Mouse (Mus musculus) intestine, embryonic 15.5 days (tissue): ENCODE data around the gene Ciapin1. TPM values are rescaled to one million over a fixed set of nuclear protein-coding genes. Genes with fewer than 3 reads are reported as not detected.
A peak's percentile ranks its signal among the peaks of the same experiment; 100 is the strongest.

Source experiments
- ATAC-seq: fragments of 200-750 bp; cut with Nextera tagmentation; 2 replicates; pipeline ENCODE4 v1.8.0; 2017; ENCODE audit warnings: moderate TSS enrichment, moderate library complexity
- H3K27ac ChIP-seq: fragments of 300-500 bp; sonication (generic); 2 replicates; pipeline ENCODE4 v1.5.1; 2015; ENCODE audit warnings: mild to moderate bottlenecking, inconsistent platforms
- H3K27me3 ChIP-seq: fragments of 300-500 bp; sonication (generic); replicated peaks from 2 replicates; pipeline ENCODE4 v1.6.1; 2015; ENCODE audit warnings: inconsistent platforms
- H3K36me3 ChIP-seq: fragments of 300-500 bp; sonication (generic); 2 replicates; pipeline ENCODE4 v1.6.1; 2015; ENCODE audit warnings: inconsistent platforms
- H3K4me1 ChIP-seq: fragments of 300-500 bp; sonication (generic); replicated peaks from 2 replicates; pipeline ENCODE4 v1.6.1; 2015; ENCODE audit warnings: inconsistent platforms
- H3K4me2 ChIP-seq: fragments of 300-500 bp; sonication (generic); replicated peaks from 2 replicates; pipeline ENCODE4 v1.6.1; 2015; ENCODE audit warnings: mild to moderate bottlenecking, inconsistent platforms
- H3K4me3 ChIP-seq: fragments of 300-500 bp; sonication (generic); replicated peaks from 2 replicates; pipeline ENCODE4 v1.5.1; 2015; ENCODE audit warnings: inconsistent platforms
- H3K9ac ChIP-seq: fragments of 300-500 bp; sonication (generic); 2 replicates; pipeline ENCODE4 v1.6.1; 2015; ENCODE audit warnings: inconsistent platforms
- H3K9me3 ChIP-seq: fragments of 300-500 bp; sonication (generic); 2 replicates; pipeline ENCODE4 v1.6.1; 2016; ENCODE audit warnings: inconsistent platforms
- WGBS: fragments of 180-500 bp; shearing (Covaris S2); methylation state at CpG from one replicate; pipeline ENCODE4 v1.1.7; 2015; 5-methylcytosine and 5-hydroxymethylcytosine counted together
- polyA plus RNA-seq: library from polyadenylated mRNA; unstranded; fragments of >200 nt; fragmentation: Nextera tagmentation; extraction: Ambion mirVana; gene quantifications from 2 replicates; pipeline ENCODE4 v1.2.1, GENCODE M21; 2015

The Ciapin1 gene
- polyA plus RNA-seq, 1 experiment from 2014 or later: 94.6 TPM

GRCm38 (mm10) chr8:94817933-94818332 is 20.2 kb downstream of the Ciapin1 start:
- no peak overlapping the region for H3K27ac ChIP-seq
- no peaks in the 10 kb centered on the region for H3K4me1 ChIP-seq
- ATAC-seq: no peak
- 85% methylated on average over 11 of the region's 11 CpGs for WGBS
- H3K36me3 ChIP-seq: peaks cover 5% of the 10 kb centered on the region
- no peak overlapping the region for H3K9ac ChIP-seq
- H3K9me3 ChIP-seq: no peaks in the 10 kb centered on the region
- H3K4me2 ChIP-seq: no peak overlapping the region
- no peak overlapping the region for H3K4me3 ChIP-seq
- no peaks in the 10 kb centered on the region for H3K27me3 ChIP-seq

GRCm38 (mm10) chr8:94814556-94814955 is 23.6 kb downstream of the Ciapin1 start:
- no peak overlapping the region for H3K4me2 ChIP-seq
- H3K4me3 ChIP-seq: no peak overlapping the region
- H3K36me3 ChIP-seq: no peaks in the 10 kb centered on the region
- H3K9ac ChIP-seq: no peak overlapping the region
- H3K9me3 ChIP-seq: no peaks in the 10 kb centered on the region
- WGBS: 0% methylated on average over 1 of the region's 1 CpGs
- ATAC-seq: no peak
- no peaks in the 10 kb centered on the region for H3K27me3 ChIP-seq
- H3K4me1 ChIP-seq: no peaks in the 10 kb centered on the region
- no peak overlapping the region for H3K27ac ChIP-seq

- Histone ChIP-seq H3K9ac (no peak overlapping the region), H3K4me3 (no peak overlapping the region; the same call in 1 of the 2 replicates), H3K27me3 (no peaks in the 10 kb centered on the region), H3K4me2 (0 out of 2 replicates have a peak overlapping the region, but pooled peaks have one; percentile 26), H3K27ac (no peak overlapping the region), H3K4me1 (no peaks in the 10 kb centered on the region), H3K36me3 (no peaks in the 10 kb centered on the region), H3K9me3 (no peaks in the 10 kb centered on the region)
- WGBS: 29% methylated on average over 6 of the region's 6 CpGs
- peak; percentile 83 for ATAC-seq
These were observed 25.5 kb downstream of the Ciapin1 start for GRCm38 (mm10) chr8:94812645-94813098.

- H3K36me3 ChIP-seq: no peaks in the 10 kb centered on the region
- H3K4me1 ChIP-seq: no peaks in the 10 kb centered on the region
- no peak overlapping the region for H3K27ac ChIP-seq
- no peaks in the 10 kb centered on the region for H3K27me3 ChIP-seq
- H3K4me3 ChIP-seq: no peak overlapping the region
- H3K4me2 ChIP-seq: no peak overlapping the region
- H3K9ac ChIP-seq: no peak overlapping the region
- H3K9me3 ChIP-seq: no peaks in the 10 kb centered on the region
- 64% methylated on average over 6 of the region's 6 CpGs for WGBS
- no peak for ATAC-seq
These were observed 26.5 kb downstream of the Ciapin1 start for GRCm38 (mm10) chr8:94811654-94812053.

GRCm38 (mm10) chr8:94810855-94811254 is 27.3 kb downstream of the Ciapin1 start:
- H3K4me2 ChIP-seq: no peak overlapping the region
- no peak overlapping the region for H3K9ac ChIP-seq
- H3K27ac ChIP-seq: no peak overlapping the region
- no peak overlapping the region for H3K4me3 ChIP-seq
- H3K27me3 ChIP-seq: no peaks in the 10 kb centered on the region
- no peak for ATAC-seq
- no peaks in the 10 kb centered on the region for H3K4me1 ChIP-seq
- H3K9me3 ChIP-seq: no peaks in the 10 kb centered on the region
- 76% methylated on average over 5 of the region's 5 CpGs for WGBS
- no peaks in the 10 kb centered on the region for H3K36me3 ChIP-seq

GRCm38 (mm10) chr8:94810153-94810552 is 28.0 kb downstream of the Ciapin1 start, which contains the start of gene Ccl17:
Gene Ccl17 (plus strand): TSS chr8:94810453.
- H3K36me3 ChIP-seq: no peaks in the 10 kb centered on the region
- H3K9ac ChIP-seq: no peak within 1 kb of the TSS
- no peak within 1 kb of the TSS for H3K4me3 ChIP-seq
- 41% methylated on average over 3 of the region's 3 CpGs for WGBS
- no peaks in the 10 kb centered on the region for H3K4me1 ChIP-seq
- no peak within 1 kb of the TSS for H3K27ac ChIP-seq
- no peaks in the 10 kb centered on the region for H3K9me3 ChIP-seq
- no peaks in the 10 kb centered on the region for H3K27me3 ChIP-seq
- H3K4me2 ChIP-seq: no peak within 1 kb of the TSS
- no peak for ATAC-seq

- H3K36me3 ChIP-seq: no peaks in the 10 kb centered on the region
- no peak for ATAC-seq
- no peaks in the 10 kb centered on the region for H3K4me1 ChIP-seq
- no peaks in the 10 kb centered on the region for H3K27me3 ChIP-seq
- WGBS: 78% methylated on average over 6 of the region's 6 CpGs
- H3K4me3 ChIP-seq: no peak overlapping the region
- no peak overlapping the region for H3K27ac ChIP-seq
- no peak overlapping the region for H3K4me2 ChIP-seq
- no peaks in the 10 kb centered on the region for H3K9me3 ChIP-seq
- no peak overlapping the region for H3K9ac ChIP-seq
These were observed 29.8 kb downstream of the Ciapin1 start for GRCm38 (mm10) chr8:94808372-94808771.

- 64% methylated on average over 7 of the region's 7 CpGs for WGBS
- Histone ChIP-seq H3K4me1 (no peaks in the 10 kb centered on the region), H3K9me3 (no peaks in the 10 kb centered on the region), H3K4me2 (no peak overlapping the region), H3K27me3 (no peaks in the 10 kb centered on the region), H3K27ac (no peak overlapping the region), H3K9ac (no peak overlapping the region), H3K36me3 (no peaks in the 10 kb centered on the region), H3K4me3 (no peak overlapping the region)
- no peak for ATAC-seq
These were observed 30.7 kb downstream of the Ciapin1 start for GRCm38 (mm10) chr8:94807506-94807905.

GRCm38 (mm10) chr8:94805811-94806210 is 32.3 kb downstream of the Ciapin1 start:
- 84% methylated on average over 4 of the region's 4 CpGs for WGBS
- H3K36me3 ChIP-seq: no peaks in the 10 kb centered on the region
- no peaks in the 10 kb centered on the region for H3K27me3 ChIP-seq
- ATAC-seq: no peak
- no peak overlapping the region for H3K27ac ChIP-seq
- 0 out of 2 replicates have a peak, but pooled peaks cover 2% of the 10 kb centered on the region for H3K4me1 ChIP-seq
- H3K4me3 ChIP-seq: no peak overlapping the region
- H3K4me2 ChIP-seq: no peak overlapping the region
- H3K9ac ChIP-seq: no peak overlapping the region
- no peaks in the 10 kb centered on the region for H3K9me3 ChIP-seq

- no peak overlapping the region for H3K27ac ChIP-seq
- WGBS: 63% methylated on average over 10 of the region's 10 CpGs
- no peak overlapping the region for H3K9ac ChIP-seq
- H3K27me3 ChIP-seq: no peaks in the 10 kb centered on the region
- H3K36me3 ChIP-seq: no peaks in the 10 kb centered on the region
- H3K4me3 ChIP-seq: no peak overlapping the region
- no peak for ATAC-seq
- no peak overlapping the region for H3K4me2 ChIP-seq
- H3K9me3 ChIP-seq: no peaks in the 10 kb centered on the region
- H3K4me1 ChIP-seq: 0 out of 2 replicates have a peak, but pooled peaks cover 2% of the 10 kb centered on the region
These were observed 33.4 kb downstream of the Ciapin1 start for GRCm38 (mm10) chr8:94804546-94805340.

GRCm38 (mm10) chr8:94803551-94803950 is 34.6 kb downstream of the Ciapin1 start:
- H3K36me3 ChIP-seq: no peaks in the 10 kb centered on the region
- H3K27ac ChIP-seq: no peak overlapping the region
- H3K4me3 ChIP-seq: no peak overlapping the region
- 0 out of 2 replicates have a peak, but pooled peaks cover 2% of the 10 kb centered on the region for H3K4me1 ChIP-seq
- ATAC-seq: no peak
- no peaks in the 10 kb centered on the region for H3K27me3 ChIP-seq
- no peak overlapping the region for H3K4me2 ChIP-seq
- 73% methylated on average over 6 of the region's 6 CpGs for WGBS
- no peaks in the 10 kb centered on the region for H3K9me3 ChIP-seq
- H3K9ac ChIP-seq: no peak overlapping the region

GRCm38 (mm10) chr8:94802375-94802774 is 35.8 kb downstream of the Ciapin1 start:
- Histone ChIP-seq H3K27ac (no peak overlapping the region), H3K4me2 (no peak overlapping the region), H3K27me3 (no peaks in the 10 kb centered on the region), H3K9ac (no peak overlapping the region), H3K4me3 (no peak overlapping the region), H3K36me3 (no peaks in the 10 kb centered on the region), H3K9me3 (no peaks in the 10 kb centered on the region), H3K4me1 (0 out of 2 replicates have a peak, but pooled peaks cover 2% of the 10 kb centered on the region)
- WGBS: 55% methylated on average over 4 of the region's 4 CpGs
- ATAC-seq: 0 out of 2 replicates have a peak, but pooled peaks have one; percentile 4
